Mouse (Mus musculus): Measurements from ENCODE around the gene Gm10378. TPM values are rescaled to one million over a fixed set of nuclear protein-coding genes. Genes with fewer than 3 reads are reported as not detected.

Gm10378 gene
- polyA plus RNA-seq (2012; ENCODE audit: low replicate concordance) = not detected in 2 replicates

GRCm38 (mm10) chr14:42655638-42656037, at the start of gene Gm10378:
TSS of gene Gm10378 (plus strand) at chr14:42655938.

GRCm38 (mm10) chr14:42641817-42642216, 13.9 kb upstream of the Gm10378 start, which contains the start of gene Gm3633:
TSS of gene Gm3633 (minus strand) at chr14:42641917.

Other genes with a start within 250 kb of the Gm10378 start
- not detected in 2 replicates for gene Gm8005, start 216.3 kb upstream of the Gm10378 start, polyA plus RNA-seq (2012; ENCODE audit: low replicate concordance)
- not detected in 2 replicates for gene Gm8011, start 192.1 kb upstream of the Gm10378 start, polyA plus RNA-seq (2012; ENCODE audit: low replicate concordance)
- not detected in 2 replicates for gene Gm8020, start 153.6 kb upstream of the Gm10378 start, polyA plus RNA-seq (2012; ENCODE audit: low replicate concordance)
- not detected in 2 replicates for gene Gm8024, start 131.7 kb upstream of the Gm10378 start, polyA plus RNA-seq (2012; ENCODE audit: low replicate concordance)
- gene Gm17124, start 56.1 kb upstream of the Gm10378 start, polyA plus RNA-seq (2012; ENCODE audit: low replicate concordance) = not detected in 2 replicates
- not detected in 2 replicates for gene Gm3633, start 14.0 kb upstream of the Gm10378 start, polyA plus RNA-seq (2012; ENCODE audit: low replicate concordance)
- not detected in 2 replicates for gene Gm3015, start 112.9 kb downstream of the Gm10378 start, polyA plus RNA-seq (2012; ENCODE audit: low replicate concordance)
- gene Gm10377, start 142.0 kb downstream of the Gm10378 start, polyA plus RNA-seq (2012; ENCODE audit: low replicate concordance) = not detected in 2 replicates
- gene Gm21977, start 197.5 kb downstream of the Gm10378 start, polyA plus RNA-seq (2012; ENCODE audit: low replicate concordance) = not detected in 2 replicates